ENCODE assay signal across 10 mouse cellular contexts in genomic region chr4:123225718-123226403, GRCm38 (mm10). TPM values are rescaled to one million over a fixed set of nuclear protein-coding genes. Genes with fewer than 3 reads are reported as not detected.
DNase-seq lines count a peak whose midpoint lies in the region; ATAC-seq lines count a peak whose summit lies in the region.
"Had no signal": no experiment of that assay in that cellular context is flagged by ENCODE, and none has a peak within 500 bp of the region (broad histone marks: within the 10 kb centered on the region; RNA-seq: fewer than 3 reads in every experiment).

No protein-coding gene starts in this region.

- H3K27me3 ChIP-seq in kidney, embryonic 14.5 days (ENCODE audit: control insufficient read depth, insufficient read depth, low read length) = no peaks in the 10 kb centered on the region
- no peaks in the 10 kb centered on the region; the same call in 1 of the 2 replicates for H3K27me3 ChIP-seq in heart, embryonic 11.5 days (ENCODE audit: control insufficient read depth, insufficient read depth, low read length)

- H3K4me2 ChIP-seq in kidney, embryonic 14.5 days (replicated peaks; ENCODE audit: low read depth, low read length) = no peak overlapping the region
- H3K4me2 ChIP-seq in heart, embryonic 11.5 days = no peak overlapping the region

- H3K4me3 ChIP-seq in kidney, embryonic 14.5 days (ENCODE audit: low read length) = no peak overlapping the region
- no peak overlapping the region for H3K4me3 ChIP-seq in heart, embryonic 11.5 days (ENCODE audit: low read depth, low read length)
- H3K4me3 ChIP-seq: layer of hippocampus, adult 2 months had no signal

- no peak for DNase-seq in kidney, adult 9 months
- DNase-seq in brain, adult 2 months (ENCODE audit: low read depth, low spot score) = peak; percentile 39
- DNase-seq in lung, postnatal 10 days = peak; percentile 71
- DNase-seq in urinary bladder, adult 2 months (ENCODE audit: low spot score) = no peak
- DNase-seq in layer of hippocampus, adult 11-12 months (ENCODE audit: low spot score) = no peak
- DNase-seq in right cerebral cortex, postnatal 14 days = no peak
- DNase-seq: forebrain, postnatal 0 days had no signal

- H3K4me1 ChIP-seq in kidney, embryonic 14.5 days (ENCODE audit: control insufficient read depth, insufficient read depth, low read length) = peaks cover 38% of the 10 kb centered on the region
- peaks cover 36% of the 10 kb centered on the region for H3K4me1 ChIP-seq in heart, embryonic 11.5 days (ENCODE audit: control insufficient read depth, insufficient read depth, low read length)

- H3K27ac ChIP-seq in kidney, embryonic 14.5 days (ENCODE audit: low read depth, low read length) = peak overlapping the region; percentile 30; the same call in 1 of the 2 replicates
- H3K27ac ChIP-seq in heart, embryonic 11.5 days (ENCODE audit: low read depth, low read length) = peak overlapping the region; percentile 35; the same call in 1 of the 2 replicates
- H3K27ac ChIP-seq: layer of hippocampus, adult 2 months had no signal

- no peak for ATAC-seq in kidney, embryonic 14.5 days (ENCODE audit: low FRiP score, low TSS enrichment)
- ATAC-seq in heart, embryonic 11.5 days (replicated peaks; ENCODE audit: insufficient number of reproducible peaks, low FRiP score, low TSS enrichment) = peak; percentile 36; the same call in 1 of the 2 replicates
- ATAC-seq: forebrain, postnatal 0 days had no signal

- no peaks in the 10 kb centered on the region for H3K36me3 ChIP-seq in kidney, embryonic 14.5 days (ENCODE audit: control insufficient read depth, insufficient read depth, low read length)
- H3K36me3 ChIP-seq in heart, embryonic 11.5 days (ENCODE audit: control insufficient read depth, insufficient read depth, low read length) = no peaks in the 10 kb centered on the region

- 0 out of 2 replicates have a peak, but pooled peaks cover 3% of the 10 kb centered on the region for H3K9me3 ChIP-seq in kidney, embryonic 14.5 days (ENCODE audit: control insufficient read depth, low read length)
- H3K9me3 ChIP-seq in heart, embryonic 11.5 days (replicated peaks; ENCODE audit: control insufficient read depth, low read length) = no peaks in the 10 kb centered on the region

- H3K9ac ChIP-seq in kidney, embryonic 14.5 days (ENCODE audit: low read depth, low read length) = no peak overlapping the region
- no peak overlapping the region for H3K9ac ChIP-seq in heart, embryonic 11.5 days (ENCODE audit: low read depth, low read length)
- H3K9ac ChIP-seq: forebrain, postnatal 0 days had no signal

- 39% methylated on average over 10 of the region's 10 CpGs for WGBS in kidney, embryonic 14.5 days
- WGBS in heart, embryonic 11.5 days (ENCODE audit: insufficient replicate concordance) = 48% methylated on average over 10 of the region's 10 CpGs

RNA-seq across cellular contexts. Expression of gene Heyl, which starts 7.5 kb away (rescaled TPM):
- polyA plus RNA-seq in kidney, embryonic 14.5 days (2014; fragmentation: Nextera tagmentation; extraction: Ambion mirVana) = 25.1 and 50.2 TPM in 2 replicates
- polyA plus RNA-seq in heart, embryonic 11.5 days (2014; fragmentation: Nextera tagmentation; extraction: Ambion mirVana) = 6.2 and 6.7 TPM in 2 replicates
- 2.0 and 3.3 TPM in 2 replicates for polyA plus RNA-seq in urinary bladder, adult 2 months (2012; rRNA removed)

RNA-seq across cellular contexts. Expression of gene Nt5c1a, which starts 24.6 kb away (rescaled TPM):
- polyA plus RNA-seq in kidney, embryonic 14.5 days (2014; fragmentation: Nextera tagmentation; extraction: Ambion mirVana) = 0.16 TPM in 1 of 2 replicates, not detected in the other
- polyA plus RNA-seq in heart, embryonic 11.5 days (2014; fragmentation: Nextera tagmentation; extraction: Ambion mirVana) = 0.37 and 0.39 TPM in 2 replicates
- 0.04 and 0.22 TPM in 2 replicates for polyA plus RNA-seq in urinary bladder, adult 2 months (2012; rRNA removed)

RNA-seq across cellular contexts. Expression of gene Pabpc4, which starts 36.3 kb away (rescaled TPM):
- polyA plus RNA-seq in kidney, embryonic 14.5 days (2014; fragmentation: Nextera tagmentation; extraction: Ambion mirVana) = 63.9 and 82.6 TPM in 2 replicates
- 64.9 and 83.5 TPM in 2 replicates for polyA plus RNA-seq in heart, embryonic 11.5 days (2014; fragmentation: Nextera tagmentation; extraction: Ambion mirVana)
- 46.1 and 56.9 TPM in 2 replicates for polyA plus RNA-seq in urinary bladder, adult 2 months (2012; rRNA removed)

RNA-seq across cellular contexts. Expression of gene Hpcal4, which starts 42.8 kb away (rescaled TPM):
- polyA plus RNA-seq in kidney, embryonic 14.5 days (2014; fragmentation: Nextera tagmentation; extraction: Ambion mirVana) = 0.83 and 1.0 TPM in 2 replicates
- polyA plus RNA-seq in heart, embryonic 11.5 days (2014; fragmentation: Nextera tagmentation; extraction: Ambion mirVana) = 1.9 and 2.4 TPM in 2 replicates
- 0.12 TPM in 2 replicates for polyA plus RNA-seq in urinary bladder, adult 2 months (2012; rRNA removed)

Comparison
In these comparisons a context has a peak if more than half of its experiments do, and no peak if none do; other contexts are left out.
1. DNase-seq: peak in brain, adult 2 months (single experiment) and lung, postnatal 10 days (single experiment); none in kidney, adult 9 months (single experiment), urinary bladder, adult 2 months (single experiment), layer of hippocampus, adult 11-12 months (single experiment) and right cerebral cortex, postnatal 14 days (single experiment).